Mouse (Mus musculus) forebrain, postnatal 0 days (tissue): ENCODE measurements around the gene Dyx1c1. TPM values are rescaled to one million over a fixed set of nuclear protein-coding genes. Genes with fewer than 3 reads are reported as not detected.

Source experiments
- ATAC-seq: fragments of 200-750 bp; cut with Nextera tagmentation; 2 replicates; pipeline ENCODE4 v1.8.0; 2017; ENCODE audit warnings: mild to moderate bottlenecking, moderate library complexity
- DNase-seq: peaks from one replicate; pipeline ENCODE4 v3.0.0-alpha.2; 2015
- H3K27ac ChIP-seq: fragments of 300-500 bp; sonication (generic); 2 replicates; pipeline ENCODE4 v1.5.1; 2014; ENCODE audit warnings: low read depth, mild to moderate bottlenecking, antibody characterized with exemption, low read length, moderate library complexity, mixed read lengths
- H3K27me3 ChIP-seq: fragments of 300-500 bp; sonication (generic); 2 replicates; pipeline ENCODE4 v1.6.1; 2014; ENCODE audit warnings: mild to moderate bottlenecking, low read length, mixed read lengths; ENCODE audit not compliant: insufficient read depth
- H3K36me3 ChIP-seq: fragments of 300-500 bp; sonication (generic); 2 replicates; pipeline ENCODE4 v1.6.1; 2014; ENCODE audit warnings: mild to moderate bottlenecking, moderate library complexity; ENCODE audit not compliant: insufficient read depth
- H3K4me1 ChIP-seq: fragments of 300-500 bp; sonication (generic); 2 replicates; pipeline ENCODE4 v1.6.1; 2014; ENCODE audit warnings: antibody characterized with exemption; ENCODE audit not compliant: insufficient read depth
- H3K4me2 ChIP-seq: fragments of 300-500 bp; sonication (generic); 2 replicates; pipeline ENCODE4 v1.6.1; 2014; ENCODE audit warnings: low read depth, mild to moderate bottlenecking, moderate library complexity
- H3K4me3 ChIP-seq: fragments of 300-500 bp; sonication (generic); 2 replicates; pipeline ENCODE4 v1.5.1; 2014; ENCODE audit warnings: low read depth, low read length, mixed read lengths
- H3K9ac ChIP-seq: fragments of 300-500 bp; sonication (generic); 2 replicates; pipeline ENCODE4 v1.6.1; 2014; ENCODE audit warnings: mild to moderate bottlenecking
- H3K9me3 ChIP-seq: fragments of 300-500 bp; sonication (generic); 2 replicates; pipeline ENCODE4 v1.6.1; 2016; ENCODE audit warnings: low read length
- CTCF ChIP-seq: sonication (generic); IDR thresholded peaks from 2 replicates; pipeline ENCODE4 v1.5.1; 2016; ENCODE audit warnings: antibody characterized with exemption, control low read depth, low read depth
- WGBS: fragments of 180-500 bp; shearing (Covaris S2); extraction: QIAGEN DNeasy Blood & Tissue Kit; methylation state at CpG from one replicate; pipeline ENCODE4 v1.1.7; 2014; 5-methylcytosine and 5-hydroxymethylcytosine counted together
- polyA plus RNA-seq: library from polyadenylated mRNA; unstranded; fragments of >200 nt; fragmentation: Nextera tagmentation; extraction: Ambion mirVana; gene quantifications from 2 replicates; pipeline ENCODE4 v1.2.1, GENCODE M21; 2015
- total RNA-seq: library from RNA; depleted of rRNA; stranded (reverse); fragments of >200 nt; gene quantifications from 2 replicates; pipeline ENCODE4 v1.2.3, GENCODE M21; 2014

Dyx1c1 gene
- total and polyA plus RNA-seq, 2 experiments from 2014 or later: 2.9 to 3.2 TPM

GRCm38 (mm10) chr9:72925935-72926258 is 32.7 kb upstream of the Dyx1c1 start:
- peak overlapping the region; percentile 96 for H3K4me2 ChIP-seq
- no peak for TF ChIP-seq CTCF
- H3K27ac ChIP-seq: peak overlapping the region; percentile 92
- peak overlapping the region; percentile 85 for H3K9ac ChIP-seq
- ATAC-seq (peak; percentile 62), DNase-seq (peak; percentile 63)
- no peaks in the 10 kb centered on the region for H3K27me3 ChIP-seq
- peak overlapping the region; percentile 75 for H3K4me3 ChIP-seq
- H3K4me1 ChIP-seq: peaks cover 15% of the 10 kb centered on the region; the same call in 1 of the 2 replicates
- WGBS: under 1% methylated on average over 20 of the region's 20 CpGs
- no peaks in the 10 kb centered on the region for H3K9me3 ChIP-seq
- no peaks in the 10 kb centered on the region for H3K36me3 ChIP-seq

DNA sequence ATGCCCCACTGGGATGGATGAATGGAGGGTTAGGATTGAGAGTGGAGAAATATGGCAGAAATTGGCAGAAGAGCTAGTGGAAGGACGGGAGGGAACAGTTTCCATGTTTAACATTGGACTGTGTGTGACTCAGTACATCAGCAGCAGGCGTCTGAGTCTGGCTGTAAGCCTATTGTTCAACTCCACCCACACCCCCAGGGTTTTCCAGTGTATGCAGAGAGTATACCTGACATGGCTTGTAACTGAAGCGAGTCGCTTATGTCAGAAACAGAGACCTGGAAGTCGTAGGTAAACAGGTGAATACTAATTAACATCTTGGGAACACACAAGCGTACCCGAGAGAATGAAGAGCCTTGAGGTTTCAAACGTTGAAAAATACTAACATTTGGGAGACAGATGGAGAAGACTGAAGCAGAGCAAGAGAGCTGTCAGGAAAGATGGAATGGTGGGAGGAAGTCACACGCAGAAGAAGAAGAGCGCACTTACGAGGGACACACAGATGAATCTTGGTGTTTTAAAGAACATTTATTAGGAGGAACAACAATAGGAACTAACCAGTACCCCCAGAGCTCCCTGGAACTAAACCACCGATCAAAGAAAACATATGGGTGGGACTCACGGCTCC is 27.3 kb upstream of the Dyx1c1 start:
- peak; percentile 61 for DNase-seq

GRCm38 (mm10) chr9:72935309-72935708 is 23.3 kb upstream of the Dyx1c1 start:
- ATAC-seq: no peak
- H3K27me3 ChIP-seq: no peaks in the 10 kb centered on the region
- no peak overlapping the region for H3K27ac ChIP-seq
- no peaks in the 10 kb centered on the region for H3K9me3 ChIP-seq
- no peak overlapping the region for H3K4me2 ChIP-seq
- WGBS: 87% methylated on average over 4 of the region's 4 CpGs
- no peak for DNase-seq
- no peak overlapping the region for H3K4me3 ChIP-seq
- no peaks in the 10 kb centered on the region for H3K36me3 ChIP-seq
- no peak overlapping the region for H3K9ac ChIP-seq
- TF ChIP-seq CTCF: no peak
- H3K4me1 ChIP-seq: no peaks in the 10 kb centered on the region

More for the DNA sequence above, 27.3 kb upstream of the Dyx1c1 start:
- no peaks in the 10 kb centered on the region for H3K27me3 ChIP-seq
- WGBS: 67% methylated on average over 13 of the region's 13 CpGs
- TF ChIP-seq CTCF: no peak
- H3K9ac ChIP-seq: no peak overlapping the region
- no peak overlapping the region for H3K4me3 ChIP-seq
- peaks cover 14% of the 10 kb centered on the region; the same call in 1 of the 2 replicates for H3K4me1 ChIP-seq
- no peaks in the 10 kb centered on the region for H3K36me3 ChIP-seq
- ATAC-seq: peak; percentile 72
- H3K4me2 ChIP-seq: no peak overlapping the region
- H3K9me3 ChIP-seq: no peaks in the 10 kb centered on the region
- peak overlapping the region; percentile 3; the same call in 1 of the 2 replicates for H3K27ac ChIP-seq

DNA sequence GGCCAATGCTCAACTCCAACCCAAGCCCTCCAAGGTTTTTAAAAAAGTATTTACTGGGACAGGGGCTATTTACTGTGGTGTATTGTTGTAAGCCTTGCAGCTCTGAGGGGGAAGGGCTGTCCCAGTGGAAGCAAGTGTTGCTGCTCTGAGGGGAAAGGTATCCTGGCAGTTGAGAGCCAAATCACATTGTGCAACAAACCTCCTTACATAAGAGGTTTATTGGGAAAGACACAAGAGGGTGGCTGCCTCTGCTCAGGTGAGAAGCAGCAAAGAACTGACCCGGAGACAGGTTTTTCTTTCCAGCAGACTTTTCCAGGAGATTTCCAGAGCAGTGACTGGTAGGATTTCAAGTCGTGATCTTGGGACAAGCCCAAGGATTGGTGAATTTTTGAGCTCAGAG is 22.3 kb upstream of the Dyx1c1 start:
- H3K9me3 ChIP-seq: no peaks in the 10 kb centered on the region
- no peaks in the 10 kb centered on the region for H3K4me1 ChIP-seq
- no peak for TF ChIP-seq CTCF
- 0 out of 2 replicates have a peak overlapping the region, but pooled peaks have one; percentile 4 for H3K27ac ChIP-seq
- no peak overlapping the region for H3K4me2 ChIP-seq
- no peak overlapping the region for H3K9ac ChIP-seq
- ATAC-seq (no peak), DNase-seq (no peak)
- H3K36me3 ChIP-seq: no peaks in the 10 kb centered on the region
- WGBS: 72% methylated on average over 2 of the region's 2 CpGs
- no peak overlapping the region for H3K4me3 ChIP-seq
- H3K27me3 ChIP-seq: no peaks in the 10 kb centered on the region

DNA sequence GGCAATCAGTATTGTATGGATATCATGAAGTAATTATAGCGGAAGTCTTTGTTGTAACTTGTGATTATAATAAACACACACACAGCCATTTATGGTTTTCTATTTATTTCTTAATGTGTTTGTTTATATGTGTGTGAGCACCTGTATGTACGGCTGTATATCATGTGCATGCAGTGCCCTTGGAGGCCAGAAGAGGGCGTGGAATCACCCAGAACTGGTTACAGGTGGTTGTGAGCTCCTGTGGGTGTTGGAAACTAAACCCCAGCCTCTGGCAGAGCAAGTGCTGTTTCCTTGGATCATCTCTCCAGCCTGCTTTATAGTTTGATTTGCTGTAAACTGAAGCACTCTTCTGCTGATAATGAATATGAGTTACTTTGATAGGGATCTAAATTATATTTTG is 15.2 kb upstream of the Dyx1c1 start:
- peak; percentile 44 for TF ChIP-seq CTCF
- Histone ChIP-seq H3K36me3 (peaks cover 22% of the 10 kb centered on the region), H3K27me3 (no peaks in the 10 kb centered on the region), H3K27ac (no peak overlapping the region), H3K9ac (no peak overlapping the region), H3K4me1 (no peaks in the 10 kb centered on the region), H3K4me2 (no peak overlapping the region), H3K4me3 (no peak overlapping the region), H3K9me3 (no peaks in the 10 kb centered on the region)
- WGBS: 65% methylated on average over 3 of the region's 3 CpGs
- no peak for DNase-seq
- ATAC-seq: no peak

- no peaks in the 10 kb centered on the region for H3K4me1 ChIP-seq
- no peak overlapping the region for H3K9ac ChIP-seq
- WGBS: 90% methylated on average over 13 of the region's 13 CpGs
- no peak for TF ChIP-seq CTCF
- H3K4me2 ChIP-seq: no peak overlapping the region
- no peaks in the 10 kb centered on the region for H3K27me3 ChIP-seq
- H3K4me3 ChIP-seq: no peak overlapping the region
- no peak overlapping the region for H3K27ac ChIP-seq
- peaks cover 22% of the 10 kb centered on the region for H3K36me3 ChIP-seq
- no peaks in the 10 kb centered on the region for H3K9me3 ChIP-seq
- ATAC-seq: no peak
- no peak for DNase-seq
Measured at GRCm38 (mm10) chr9:72944286-72944685, 14.3 kb upstream of the Dyx1c1 start.

GRCm38 (mm10) chr9:72947010-72947409 is 11.6 kb upstream of the Dyx1c1 start:
- DNase-seq (no peak), ATAC-seq (no peak)
- TF ChIP-seq CTCF: peak; percentile 29; the same call in 1 of the 2 replicates
- Histone ChIP-seq H3K27ac (no peak overlapping the region), H3K9ac (no peak overlapping the region), H3K27me3 (no peaks in the 10 kb centered on the region), H3K36me3 (peaks cover 22% of the 10 kb centered on the region), H3K4me2 (no peak overlapping the region), H3K4me1 (no peaks in the 10 kb centered on the region), H3K9me3 (no peaks in the 10 kb centered on the region), H3K4me3 (no peak overlapping the region)
- WGBS: 92% methylated on average over 1 of the region's 1 CpGs
